Mouse (Mus musculus): ENCODE data around the gene Hes6. TPM values are rescaled to one million over a fixed set of nuclear protein-coding genes. Genes with fewer than 3 reads are reported as not detected.

The Hes6 gene
- polyA plus RNA-seq, 2 experiments = 82.8 to 91.0 TPM

DNA sequence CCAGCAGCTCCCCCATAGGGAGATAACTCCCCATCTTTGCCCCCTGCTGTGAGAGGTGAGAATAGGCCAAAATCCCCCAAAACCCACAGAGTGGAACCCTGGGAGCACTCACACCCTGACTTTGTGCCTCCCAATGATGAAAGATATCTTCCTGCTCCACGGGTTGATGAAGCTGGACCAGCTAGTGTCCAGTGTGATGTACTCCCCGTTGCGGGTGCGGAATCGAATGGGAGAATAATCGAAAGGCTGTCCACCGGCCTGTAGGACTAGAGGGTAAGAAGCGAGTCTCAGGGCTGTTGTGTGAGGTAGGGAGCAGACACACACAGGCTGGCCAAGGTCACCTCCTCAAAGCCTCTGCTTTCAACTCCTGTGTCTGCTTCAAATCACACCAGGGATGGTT, 21.1 kb upstream of the Hes6 start:
- WGBS = 87% methylated on average over 8 of the region's 8 CpGs

DNA sequence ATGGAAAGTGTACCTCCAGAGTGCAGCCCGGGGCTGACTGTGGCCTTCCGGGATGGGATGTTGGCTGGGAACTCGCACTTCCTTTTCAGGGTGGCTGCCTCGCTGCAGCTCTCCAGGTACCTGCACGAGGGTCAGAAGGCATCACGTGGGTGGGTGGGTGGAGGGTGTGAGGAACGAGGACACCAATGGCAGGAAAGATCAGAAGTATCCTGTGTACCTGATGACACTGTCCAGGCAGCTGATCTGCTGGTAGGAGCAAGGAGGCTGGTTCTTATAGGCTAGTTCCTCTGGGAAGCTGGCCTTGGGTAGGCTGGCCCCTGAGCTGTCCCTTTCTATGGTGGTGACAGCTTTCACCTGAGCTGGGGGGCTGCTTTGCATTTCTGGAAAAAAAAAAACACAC, 16.9 kb upstream of the Hes6 start:
- Histone ChIP-seq H3K27me3 (ENCODE audit: control insufficient read depth, insufficient read depth, low read length) (no peaks in the 10 kb centered on the region), H3K9me3 (ENCODE audit: control insufficient read depth, low read length) (no peaks in the 10 kb centered on the region), H3K27ac (replicated peaks; ENCODE audit: low read depth, low read length) (no peak overlapping the region), H3K4me1 (ENCODE audit: control insufficient read depth, insufficient read depth, low read length) (peaks cover 5% of the 10 kb centered on the region), H3K9ac (ENCODE audit: low read depth, low read length, severe bottlenecking) (no peak overlapping the region), H3K4me2 (replicated peaks; ENCODE audit: low read depth, low read length, severe bottlenecking) (no peak overlapping the region), H3K36me3 (ENCODE audit: control insufficient read depth, insufficient read depth, low read length) (peaks cover 24% of the 10 kb centered on the region), H3K4me3 (replicated peaks; ENCODE audit: low read length) (no peak overlapping the region)
- TF ChIP-seq POLR2A (IDR thresholded peaks at IDR 0.05; ENCODE audit: borderline replicate concordance, extremely low read depth, insufficient read depth, insufficient read length) = no peak
- DNase-seq (ENCODE audit: low spot score) (no peak), ATAC-seq (ENCODE audit: low FRiP score, low read depth) (no peak)
- 76% methylated on average over 7 of the region's 7 CpGs for WGBS

More for the DNA sequence above, 21.1 kb upstream of the Hes6 start:
- Histone ChIP-seq H3K27me3 (ENCODE audit: control insufficient read depth, insufficient read depth, low read length) (no peaks in the 10 kb centered on the region), H3K4me3 (replicated peaks; ENCODE audit: low read length) (no peak overlapping the region), H3K4me1 (ENCODE audit: control insufficient read depth, insufficient read depth, low read length) (peaks cover 19% of the 10 kb centered on the region), H3K9ac (ENCODE audit: low read depth, low read length, severe bottlenecking) (no peak overlapping the region), H3K27ac (replicated peaks; ENCODE audit: low read depth, low read length) (no peak overlapping the region), H3K36me3 (ENCODE audit: control insufficient read depth, insufficient read depth, low read length) (peaks cover 18% of the 10 kb centered on the region; the same call in 1 of the 2 replicates), H3K4me2 (replicated peaks; ENCODE audit: low read depth, low read length, severe bottlenecking) (no peak overlapping the region), H3K9me3 (ENCODE audit: control insufficient read depth, low read length) (no peaks in the 10 kb centered on the region)
- no peak for TF ChIP-seq POLR2A (IDR thresholded peaks at IDR 0.05; ENCODE audit: borderline replicate concordance, extremely low read depth, insufficient read depth, insufficient read length)
- no peak for DNase-seq (ENCODE audit: low spot score)
- no peak for ATAC-seq (ENCODE audit: low FRiP score, low read depth)

DNA sequence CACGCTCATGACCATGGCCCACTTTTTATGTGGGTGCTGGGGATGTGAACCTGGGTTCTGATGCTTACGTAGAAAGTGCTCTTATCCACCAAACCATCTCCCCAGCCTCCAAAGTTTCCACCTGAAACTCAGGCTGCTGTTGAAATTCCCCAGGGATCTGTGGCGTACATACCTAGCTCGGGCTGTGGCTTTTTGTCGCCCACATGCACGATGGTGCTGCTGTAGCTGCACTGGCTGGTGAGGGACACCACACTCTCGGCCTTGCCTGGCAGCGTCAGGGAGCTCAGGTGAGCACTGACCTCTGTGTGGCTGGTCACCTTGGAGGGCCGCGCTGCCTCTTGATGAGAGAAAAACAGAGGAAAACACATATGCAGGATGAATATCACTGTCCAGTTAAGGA, 15.4 kb upstream of the Hes6 start:
- Histone ChIP-seq H3K9me3 (ENCODE audit: control insufficient read depth, low read length) (no peaks in the 10 kb centered on the region), H3K4me3 (replicated peaks; ENCODE audit: low read length) (no peak overlapping the region), H3K27ac (replicated peaks; ENCODE audit: low read depth, low read length) (no peak overlapping the region), H3K27me3 (ENCODE audit: control insufficient read depth, insufficient read depth, low read length) (no peaks in the 10 kb centered on the region), H3K4me1 (ENCODE audit: control insufficient read depth, insufficient read depth, low read length) (0 out of 2 replicates have a peak, but pooled peaks cover under 1% of the 10 kb centered on the region), H3K36me3 (ENCODE audit: control insufficient read depth, insufficient read depth, low read length) (peaks cover 24% of the 10 kb centered on the region), H3K4me2 (replicated peaks; ENCODE audit: low read depth, low read length, severe bottlenecking) (no peak overlapping the region), H3K9ac (ENCODE audit: low read depth, low read length, severe bottlenecking) (no peak overlapping the region)
- ATAC-seq (ENCODE audit: low FRiP score, low read depth) (no peak), DNase-seq (ENCODE audit: low spot score) (no peak)
- WGBS = 88% methylated on average over 10 of the region's 10 CpGs
- no peak for TF ChIP-seq POLR2A (IDR thresholded peaks at IDR 0.05; ENCODE audit: borderline replicate concordance, extremely low read depth, insufficient read depth, insufficient read length)

DNA sequence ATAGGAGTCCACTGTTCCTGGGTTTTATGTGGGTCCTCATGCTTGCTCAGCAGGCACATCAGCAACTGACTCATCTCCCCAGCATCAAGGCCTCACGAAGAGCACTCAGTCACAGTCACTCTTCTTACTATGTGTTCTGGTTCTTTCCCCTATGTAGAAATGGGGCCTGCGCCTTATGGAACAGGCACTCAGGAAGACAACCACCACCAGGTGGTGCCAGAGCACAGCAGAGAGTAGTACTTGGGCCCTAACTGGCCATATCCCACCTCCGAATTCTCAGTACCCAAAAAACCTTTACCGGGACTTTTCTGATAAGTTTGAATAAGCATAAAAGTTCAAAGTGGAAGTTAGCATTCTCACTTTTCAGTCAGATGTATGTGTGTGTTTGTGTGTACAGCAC, 14.8 kb upstream of the Hes6 start:
- Histone ChIP-seq H3K4me1 (ENCODE audit: control insufficient read depth, insufficient read depth, low read length) (peaks cover 5% of the 10 kb centered on the region), H3K9ac (ENCODE audit: low read depth, low read length, severe bottlenecking) (no peak overlapping the region), H3K4me2 (replicated peaks; ENCODE audit: low read depth, low read length, severe bottlenecking) (no peak overlapping the region), H3K4me3 (replicated peaks; ENCODE audit: low read length) (no peak overlapping the region), H3K27me3 (ENCODE audit: control insufficient read depth, insufficient read depth, low read length) (no peaks in the 10 kb centered on the region), H3K9me3 (ENCODE audit: control insufficient read depth, low read length) (no peaks in the 10 kb centered on the region), H3K36me3 (ENCODE audit: control insufficient read depth, insufficient read depth, low read length) (peaks cover 24% of the 10 kb centered on the region), H3K27ac (replicated peaks; ENCODE audit: low read depth, low read length) (no peak overlapping the region)
- DNase-seq (ENCODE audit: low spot score) (peak; percentile 92), ATAC-seq (ENCODE audit: low FRiP score, low read depth) (peak; percentile 70; the same call in 1 of the 2 replicates)
- 24% methylated on average over 4 of the region's 4 CpGs for WGBS
- TF ChIP-seq POLR2A (IDR thresholded peaks at IDR 0.05; ENCODE audit: borderline replicate concordance, extremely low read depth, insufficient read depth, insufficient read length) = no peak

DNA sequence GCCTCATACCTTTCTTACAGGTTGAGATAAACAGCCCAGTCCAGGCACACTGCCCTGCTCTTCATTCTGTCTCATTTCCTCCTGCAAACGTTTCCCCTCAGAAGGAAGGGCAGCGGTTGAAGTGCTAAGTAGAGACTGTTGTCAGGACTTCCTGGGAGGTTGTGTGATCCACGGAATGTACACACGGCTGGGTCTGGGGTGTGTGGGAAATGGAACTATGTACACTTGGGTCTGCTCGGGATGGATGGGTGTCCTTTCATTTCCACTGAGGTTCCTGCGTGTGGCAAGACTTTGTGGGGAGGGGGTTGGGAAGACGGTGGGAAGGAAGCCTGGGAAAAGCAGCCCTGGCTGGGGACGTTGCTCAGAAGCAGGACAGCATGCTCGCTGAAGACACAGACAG, 12.6 kb upstream of the Hes6 start:
- Histone ChIP-seq H3K9ac (ENCODE audit: low read depth, low read length, severe bottlenecking) (no peak overlapping the region), H3K4me3 (replicated peaks; ENCODE audit: low read length) (no peak overlapping the region), H3K4me1 (ENCODE audit: control insufficient read depth, insufficient read depth, low read length) (peaks cover 6% of the 10 kb centered on the region), H3K27ac (replicated peaks; ENCODE audit: low read depth, low read length) (no peak overlapping the region), H3K27me3 (ENCODE audit: control insufficient read depth, insufficient read depth, low read length) (no peaks in the 10 kb centered on the region), H3K4me2 (replicated peaks; ENCODE audit: low read depth, low read length, severe bottlenecking) (no peak overlapping the region), H3K36me3 (ENCODE audit: control insufficient read depth, insufficient read depth, low read length) (peaks cover 19% of the 10 kb centered on the region), H3K9me3 (ENCODE audit: control insufficient read depth, low read length) (no peaks in the 10 kb centered on the region)
- 77% methylated on average over 9 of the region's 9 CpGs for WGBS
- no peak for TF ChIP-seq POLR2A (IDR thresholded peaks at IDR 0.05; ENCODE audit: borderline replicate concordance, extremely low read depth, insufficient read depth, insufficient read length)
- ATAC-seq (ENCODE audit: low FRiP score, low read depth) (no peak), DNase-seq (ENCODE audit: low spot score) (no peak)

DNA sequence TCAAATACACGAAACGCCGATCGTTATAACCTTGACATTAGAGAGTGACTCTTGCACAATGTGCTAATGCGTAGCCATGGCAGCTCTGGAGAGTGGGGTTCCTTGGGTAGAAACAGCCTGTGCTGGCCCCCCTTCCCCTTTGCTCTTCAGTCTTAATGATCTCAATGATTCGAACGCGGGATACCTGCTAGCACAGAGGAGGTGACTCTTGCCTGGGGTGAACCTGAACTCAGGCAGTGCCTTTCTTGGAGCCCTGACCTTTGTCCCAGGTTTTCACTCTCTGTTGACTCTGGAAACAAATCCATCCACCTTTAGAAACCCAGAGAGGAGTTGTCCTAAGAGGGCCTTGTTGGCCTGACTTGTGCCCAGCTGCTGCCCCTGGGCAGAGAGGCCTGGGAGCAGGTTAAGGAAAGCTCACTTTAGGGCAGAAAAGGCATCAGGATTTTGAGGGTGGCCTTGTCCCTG, 6.8 kb upstream of the Hes6 start:
- Histone ChIP-seq H3K4me2 (replicated peaks; ENCODE audit: low read depth, low read length, severe bottlenecking) (no peak overlapping the region), H3K36me3 (ENCODE audit: control insufficient read depth, insufficient read depth, low read length) (no peaks in the 10 kb centered on the region; the same call in 1 of the 2 replicates), H3K9ac (ENCODE audit: low read depth, low read length, severe bottlenecking) (no peak overlapping the region), H3K9me3 (ENCODE audit: control insufficient read depth, low read length) (no peaks in the 10 kb centered on the region), H3K4me1 (ENCODE audit: control insufficient read depth, insufficient read depth, low read length) (peaks cover 6% of the 10 kb centered on the region), H3K27me3 (ENCODE audit: control insufficient read depth, insufficient read depth, low read length) (no peaks in the 10 kb centered on the region), H3K4me3 (replicated peaks; ENCODE audit: low read length) (no peak overlapping the region), H3K27ac (replicated peaks; ENCODE audit: low read depth, low read length) (no peak overlapping the region)
- WGBS = 90% methylated on average over 8 of the region's 8 CpGs
- ATAC-seq (ENCODE audit: low FRiP score, low read depth) (no peak), DNase-seq (ENCODE audit: low spot score) (no peak)
- TF ChIP-seq POLR2A (IDR thresholded peaks at IDR 0.05; ENCODE audit: borderline replicate concordance, extremely low read depth, insufficient read depth, insufficient read length) = no peak

Data from limb, embryonic 14.5 days (tissue).